Mouse (Mus musculus) lung, adult 2 months (tissue): ENCODE measurements at regions not wholly inside any gene's neighbourhood (a gene's known extent, or its start where the extent isn't known, plus 50 kb on each side); places are given as distances from the start of the nearest gene placed in this dataset.

Experiments
- DNase-seq: peaks from one replicate; pipeline ENCODE4 v3.0.0; 2022
- H3K4me1 ChIP-seq: fragments of 200-500 bp; 2 replicates; pipeline ENCODE4 v1.6.1; 2011; ENCODE audit warnings: low read length; ENCODE audit not compliant: control insufficient read depth, insufficient read depth
- H3K4me3 ChIP-seq: fragments of 200-500 bp; replicated peaks from 2 replicates; pipeline ENCODE3; 2011; ENCODE audit warnings: low read depth, mild to moderate bottlenecking, control low read depth, low read length; ENCODE audit errors: extremely low read depth
- CTCF ChIP-seq: fragments of 200-500 bp; IDR thresholded peaks from 2 replicates; pipeline ENCODE4 v1.5.1; 2011; ENCODE audit warnings: mild to moderate bottlenecking, low read length, control low read depth; ENCODE audit not compliant: insufficient read depth
- POLR2A ChIP-seq: fragments of 200-500 bp; IDR thresholded peaks from 2 replicates; pipeline ENCODE4 v1.6.1; 2011; ENCODE audit warnings: low read depth, mild to moderate bottlenecking, control low read depth, low read length, borderline replicate concordance; ENCODE audit errors: extremely low read depth
- WGBS: fragments of 180-500 bp; shearing (Covaris S2); methylation state at CpG from one replicate; pipeline ENCODE4 v1.1.7; 2018; 5-methylcytosine and 5-hydroxymethylcytosine counted together

- no peak for DNase-seq
- WGBS = 68% methylated on average over 8 of the region's 8 CpGs
- no peak overlapping the region for H3K4me3 ChIP-seq
- no peaks in the 10 kb centered on the region for H3K4me1 ChIP-seq
- TF ChIP-seq POLR2A (no peak), CTCF (no peak)
Measured at GRCm38 (mm10) chr2:10920686-10921485, 251.0 kb upstream of the Prkcq start.

- no peak overlapping the region for H3K4me3 ChIP-seq
- 36% methylated on average over 13 of the region's 13 CpGs for WGBS
- DNase-seq = no peak
- no peak for TF ChIP-seq CTCF
- TF ChIP-seq POLR2A = no peak
- H3K4me1 ChIP-seq = no peaks in the 10 kb centered on the region
Measured at GRCm38 (mm10) chr2:10921486-10922450, 250.1 kb upstream of the Prkcq start.

- H3K4me3 ChIP-seq = no peak overlapping the region
- WGBS = 64% methylated on average over 4 of the region's 4 CpGs
- H3K4me1 ChIP-seq = no peaks in the 10 kb centered on the region
- TF ChIP-seq CTCF = no peak
- no peak for TF ChIP-seq POLR2A
- no peak for DNase-seq
Measured at GRCm38 (mm10) chr2:10923984-10924383, 247.9 kb upstream of the Prkcq start.

- TF ChIP-seq CTCF (no peak), POLR2A (no peak)
- Histone ChIP-seq H3K4me1 (no peaks in the 10 kb centered on the region), H3K4me3 (no peak overlapping the region)
- DNase-seq = no peak
- 68% methylated on average over 7 of the region's 7 CpGs for WGBS
Measured at GRCm38 (mm10) chr2:10925361-10925760, 246.5 kb upstream of the Prkcq start.

GRCm38 (mm10) chr2:10937405-10937804 lies 234.5 kb upstream of the Prkcq start:
- no peak for DNase-seq
- H3K4me3 ChIP-seq = no peak overlapping the region
- H3K4me1 ChIP-seq = no peaks in the 10 kb centered on the region
- 54% methylated on average over 1 of the region's 1 CpGs for WGBS
- TF ChIP-seq CTCF (no peak), POLR2A (no peak)

- WGBS = 61% methylated on average over 7 of the region's 7 CpGs
- H3K4me1 ChIP-seq = no peaks in the 10 kb centered on the region
- no peak for TF ChIP-seq CTCF
- TF ChIP-seq POLR2A = no peak
- no peak overlapping the region for H3K4me3 ChIP-seq
- DNase-seq = no peak
Measured at GRCm38 (mm10) chr2:10965224-10965623, 206.7 kb upstream of the Prkcq start.

- no peak for DNase-seq
- WGBS = 38% methylated on average over 2 of the region's 2 CpGs
- TF ChIP-seq POLR2A = no peak
- no peak for TF ChIP-seq CTCF
- no peaks in the 10 kb centered on the region for H3K4me1 ChIP-seq
- no peak overlapping the region for H3K4me3 ChIP-seq
Measured at GRCm38 (mm10) chr2:10966891-10967290, 205.0 kb upstream of the Prkcq start.

- Histone ChIP-seq H3K4me1 (no peaks in the 10 kb centered on the region), H3K4me3 (no peak overlapping the region)
- no peak for DNase-seq
- no peak for TF ChIP-seq POLR2A
- no peak for TF ChIP-seq CTCF
- 85% methylated on average over 10 of the region's 10 CpGs for WGBS
Measured at GRCm38 (mm10) chr2:10969111-10969689, 202.7 kb upstream of the Prkcq start.

- DNase-seq = no peak
- 37% methylated on average over 3 of the region's 3 CpGs for WGBS
- Histone ChIP-seq H3K4me1 (no peaks in the 10 kb centered on the region), H3K4me3 (no peak overlapping the region)
- TF ChIP-seq CTCF = no peak
Measured at GRCm38 (mm10) chr2:10972051-10972450, 199.9 kb upstream of the Prkcq start.
